Mouse (Mus musculus): ENCODE data around the gene Arsb.

Arsb gene

GRCm38 (mm10) chr13:93840146-93840545 is 68.7 kb downstream of the Arsb start:
- DNase-seq (ENCODE audit: low spot score in 2 of 2): no peak

GRCm38 (mm10) chr13:93846831-93847518 is 75.5 kb downstream of the Arsb start:
- no peak for DNase-seq (ENCODE audit: low spot score in 2 of 2)

- DNase-seq (ENCODE audit: low spot score in 2 of 2): no peak
These were observed 76.2 kb downstream of the Arsb start for GRCm38 (mm10) chr13:93847614-93848013.

GRCm38 (mm10) chr13:93848615-93849014 is 77.2 kb downstream of the Arsb start:
- no peak for DNase-seq (ENCODE audit: low spot score in 2 of 2)

GRCm38 (mm10) chr13:93849751-93850355 is 78.4 kb downstream of the Arsb start:
- DNase-seq (ENCODE audit: low spot score in 2 of 2): no peak

GRCm38 (mm10) chr13:93850674-93851073 is 79.2 kb downstream of the Arsb start:
- DNase-seq (ENCODE audit: low spot score in 2 of 2): no peak

GRCm38 (mm10) chr13:93852419-93853138 is 81.1 kb downstream of the Arsb start:
- DNase-seq (ENCODE audit: low spot score in 2 of 2): no peak

GRCm38 (mm10) chr13:93853767-93854166 is 82.3 kb downstream of the Arsb start:
- no peak for DNase-seq (ENCODE audit: low spot score in 2 of 2)

- no peak for DNase-seq (ENCODE audit: low spot score in 2 of 2)
These were observed 82.9 kb downstream of the Arsb start for GRCm38 (mm10) chr13:93854325-93854724.

GRCm38 (mm10) chr13:93854966-93855562 is 83.6 kb downstream of the Arsb start:
- DNase-seq (ENCODE audit: low spot score in 2 of 2): no peak

- peak in 1 of 2 experiments; percentile 5 for DNase-seq (ENCODE audit: low spot score in 2 of 2)
These were observed 84.3 kb downstream of the Arsb start for GRCm38 (mm10) chr13:93855701-93856183.

GRCm38 (mm10) chr13:93861211-93861610 is 89.8 kb downstream of the Arsb start:
- DNase-seq (ENCODE audit: low spot score in 2 of 2): no peak

- DNase-seq (ENCODE audit: low spot score in 2 of 2): no peak
These were observed 92.8 kb downstream of the Arsb start for GRCm38 (mm10) chr13:93864066-93864740.

GRCm38 (mm10) chr13:93866638-93867037 is 95.2 kb downstream of the Arsb start:
- no peak for DNase-seq (ENCODE audit: low spot score in 2 of 2)

GRCm38 (mm10) chr13:93871681-93872080 is 100.3 kb downstream of the Arsb start:
- no peak for DNase-seq (ENCODE audit: low spot score in 2 of 2)

- DNase-seq (ENCODE audit: low spot score in 2 of 2): no peak
These were observed 101.2 kb downstream of the Arsb start for GRCm38 (mm10) chr13:93872591-93872990.

GRCm38 (mm10) chr13:93877924-93878323 is 106.5 kb downstream of the Arsb start:
- DNase-seq (ENCODE audit: low spot score in 2 of 2): no peak

GRCm38 (mm10) chr13:93879426-93879825 is 108.0 kb downstream of the Arsb start:
- DNase-seq (ENCODE audit: low spot score in 2 of 2): no peak

GRCm38 (mm10) chr13:93882132-93882531 is 110.7 kb downstream of the Arsb start:
- no peak for DNase-seq (ENCODE audit: low spot score in 2 of 2)

- DNase-seq (ENCODE audit: low spot score in 2 of 2): no peak
These were observed 115.6 kb downstream of the Arsb start for GRCm38 (mm10) chr13:93886999-93887398.

GRCm38 (mm10) chr13:93888196-93888595 is 116.8 kb downstream of the Arsb start:
- no peak for DNase-seq (ENCODE audit: low spot score in 2 of 2)

GRCm38 (mm10) chr13:93888916-93889315 is 117.5 kb downstream of the Arsb start:
- no peak for DNase-seq (ENCODE audit: low spot score in 2 of 2)
